In genomic region chr10:72653797-72654196, GRCm38 (mm10) we compare ENCODE assay signal across 8 mouse cellular contexts. TPM values are rescaled to one million over a fixed set of nuclear protein-coding genes. Genes with fewer than 3 reads are reported as not detected.
DNase-seq lines count a peak whose midpoint lies in the region; ATAC-seq and TF ChIP-seq lines count a peak whose summit lies in the region.

No protein-coding gene starts in this region.

- DNase-seq in kidney, postnatal 0 days (ENCODE audit: low spot score): no peak
- no peak for DNase-seq in kidney, postnatal 4 days
- DNase-seq in midbrain, postnatal 0 days (ENCODE audit: low spot score): no peak
- DNase-seq in embryo, embryonic 10.5 days (ENCODE audit: low spot score): no peak
- no peak for DNase-seq in urinary bladder, postnatal 36 days (ENCODE audit: low spot score in 2 of 2)

- H3K4me2 ChIP-seq in kidney, postnatal 0 days (ENCODE audit: low read length): peak overlapping the region; percentile 49; the same call in 1 of the 2 replicates
- H3K4me2 ChIP-seq in hindbrain, embryonic 16.5 days (ENCODE audit: low read length): peak overlapping the region; percentile 72
- H3K4me2 ChIP-seq in midbrain, postnatal 0 days (ENCODE audit: low read depth, low read length, poor library complexity, severe bottlenecking): no peak overlapping the region

- H3K9me3 ChIP-seq in kidney, postnatal 0 days (replicated peaks; ENCODE audit: low read length): no peaks in the 10 kb centered on the region
- H3K9me3 ChIP-seq in hindbrain, embryonic 16.5 days (ENCODE audit: control insufficient read depth, low read length): no peaks in the 10 kb centered on the region
- no peaks in the 10 kb centered on the region for H3K9me3 ChIP-seq in midbrain, postnatal 0 days (ENCODE audit: low read length)

- no peaks in the 10 kb centered on the region for H3K27me3 ChIP-seq in kidney, postnatal 0 days (ENCODE audit: insufficient read depth, low read length)
- H3K27me3 ChIP-seq in hindbrain, embryonic 16.5 days (replicated peaks; ENCODE audit: control insufficient read depth, insufficient read depth, low read length): no peaks in the 10 kb centered on the region
- no peaks in the 10 kb centered on the region for H3K27me3 ChIP-seq in midbrain, postnatal 0 days (ENCODE audit: insufficient read depth, low read length)

- TF ChIP-seq CTCF in kidney, postnatal 0 days (IDR thresholded peaks at IDR 0.05; ENCODE audit: low read depth): no peak
- no peak for TF ChIP-seq CTCF in midbrain, postnatal 0 days (IDR thresholded peaks at IDR 0.05)

- no peak for ATAC-seq in kidney, postnatal 0 days (replicated peaks; ENCODE audit: low FRiP score, low read depth)
- no peak for ATAC-seq in hindbrain, embryonic 16.5 days
- no peak for ATAC-seq in midbrain, postnatal 0 days (ENCODE audit: low FRiP score)
- no peak for ATAC-seq in cerebellum, adult (ENCODE audit: insufficient number of reproducible peaks, low FRiP score, low TSS enrichment)

- no peak overlapping the region for H3K9ac ChIP-seq in kidney, postnatal 0 days (ENCODE audit: low read depth, low read length)
- no peak overlapping the region for H3K9ac ChIP-seq in hindbrain, embryonic 16.5 days (ENCODE audit: low read depth, low read length)
- 0 out of 2 replicates have a peak overlapping the region, but pooled peaks have one; percentile 5 for H3K9ac ChIP-seq in midbrain, postnatal 0 days (replicated peaks; ENCODE audit: low read length, poor library complexity, severe bottlenecking)

- no peak overlapping the region for H3K27ac ChIP-seq in kidney, postnatal 0 days
- peak overlapping the region; percentile 75; the same call in 1 of the 2 replicates for H3K27ac ChIP-seq in brown adipose tissue, adult 24 weeks (replicated peaks; ENCODE audit: low read depth, low read length)
- H3K27ac ChIP-seq in hindbrain, embryonic 16.5 days (ENCODE audit: low read depth, low read length): peak overlapping the region; percentile 89
- H3K27ac ChIP-seq in midbrain, postnatal 0 days (ENCODE audit: low read depth, low read length): peak overlapping the region; percentile 98

- H3K4me3 ChIP-seq in kidney, postnatal 0 days (replicated peaks; ENCODE audit: low read depth, low read length): no peak overlapping the region
- no peak overlapping the region for H3K4me3 ChIP-seq in brown adipose tissue, adult 24 weeks (ENCODE audit: insufficient read depth, low read depth, low read length)
- no peak overlapping the region; the same call in 1 of the 2 replicates for H3K4me3 ChIP-seq in hindbrain, embryonic 16.5 days (ENCODE audit: low read length)
- no peak overlapping the region for H3K4me3 ChIP-seq in midbrain, postnatal 0 days (ENCODE audit: low read depth, low read length)

- 57% methylated on average over 2 of the region's 2 CpGs for WGBS in kidney, postnatal 0 days
- 73% methylated on average over 2 of the region's 2 CpGs for WGBS in hindbrain, embryonic 16.5 days
- 65% methylated on average over 2 of the region's 2 CpGs for WGBS in midbrain, postnatal 0 days

- 0 out of 2 replicates have a peak, but pooled peaks cover 6% of the 10 kb centered on the region for H3K4me1 ChIP-seq in kidney, postnatal 0 days (replicated peaks; ENCODE audit: insufficient read depth, low read length)
- H3K4me1 ChIP-seq in brown adipose tissue, adult 24 weeks (ENCODE audit: control insufficient read depth, insufficient read depth, insufficient read length, low read length): 0 out of 2 replicates have a peak, but pooled peaks cover 10% of the 10 kb centered on the region
- peaks cover 19% of the 10 kb centered on the region for H3K4me1 ChIP-seq in hindbrain, embryonic 16.5 days (ENCODE audit: control insufficient read depth, insufficient read depth, low read depth, low read length)
- peaks cover 10% of the 10 kb centered on the region; the same call in 1 of the 2 replicates for H3K4me1 ChIP-seq in midbrain, postnatal 0 days (ENCODE audit: insufficient read depth, low read length)

- peaks cover 12% of the 10 kb centered on the region for H3K36me3 ChIP-seq in kidney, postnatal 0 days (ENCODE audit: insufficient read depth, low read length)
- peaks cover 10% of the 10 kb centered on the region; the same call in 1 of the 2 replicates for H3K36me3 ChIP-seq in hindbrain, embryonic 16.5 days (ENCODE audit: control insufficient read depth, insufficient read depth, low read length)
- peaks cover 14% of the 10 kb centered on the region for H3K36me3 ChIP-seq in midbrain, postnatal 0 days (ENCODE audit: insufficient read depth, low read length)

RNA-seq across cellular contexts. Expression of gene Zwint, which starts 0.8 kb away (rescaled TPM):
- polyA plus RNA-seq in kidney, postnatal 0 days (2015; fragmentation: Nextera tagmentation; extraction: Ambion mirVana): 182 and 191 TPM in 2 replicates
- polyA plus RNA-seq in brown adipose tissue, adult 24 weeks (2012; ENCODE audit: insufficient read depth, insufficient read length, missing spikeins): 74.3 and 112 TPM in 2 replicates
- polyA plus RNA-seq in hindbrain, embryonic 16.5 days (2015; fragmentation: Nextera tagmentation; extraction: Ambion mirVana): 920 and 1,089 TPM in 2 replicates
- total RNA-seq in midbrain, postnatal 0 days (2014; rRNA removed): 937 and 951 TPM in 2 replicates
- 1,277 and 1,350 TPM in 2 replicates for polyA plus RNA-seq in midbrain, postnatal 0 days (2015; fragmentation: Nextera tagmentation; extraction: Ambion mirVana)
